Mouse (Mus musculus) right cerebral cortex, adult 18-20 months (tissue): ENCODE measurements at regions not wholly inside any gene's neighbourhood (a gene's known extent, or its start where the extent isn't known, plus 50 kb on each side); places are given as distances from the start of the nearest gene placed in this dataset.

ENCODE experiments used
- DNase-seq: peaks from one replicate; pipeline ENCODE4 v3.0.0; 2022; ENCODE audit warnings: mixed read lengths

- DNase-seq, result no peak
Observed at GRCm38 (mm10) chr13:90371415-90372150, 282.2 kb upstream of the Xrcc4 start.

- DNase-seq, result no peak
Observed at GRCm38 (mm10) chr13:90370746-90371414, 281.5 kb upstream of the Xrcc4 start.

GRCm38 (mm10) chr13:90364518-90365027 is 275.2 kb upstream of the Xrcc4 start:
- DNase-seq, result no peak

GRCm38 (mm10) chr13:90359861-90360601 is 270.6 kb upstream of the Xrcc4 start:
- DNase-seq, result no peak

- DNase-seq, result no peak
Observed at GRCm38 (mm10) chr13:90358149-90358548, 268.7 kb upstream of the Xrcc4 start.

GRCm38 (mm10) chr13:90355602-90356001 is 266.2 kb upstream of the Xrcc4 start:
- DNase-seq, result no peak

- DNase-seq, result no peak
Observed at GRCm38 (mm10) chr13:90342823-90343222, 253.4 kb upstream of the Xrcc4 start.

GRCm38 (mm10) chr13:90341597-90342212 is 252.3 kb upstream of the Xrcc4 start:
- no peak for DNase-seq

GRCm38 (mm10) chr13:90340647-90341160 is 251.3 kb upstream of the Xrcc4 start:
- DNase-seq, result no peak

- no peak for DNase-seq
Observed at GRCm38 (mm10) chr13:90337591-90337990, 248.2 kb upstream of the Xrcc4 start.

- DNase-seq, result no peak
Observed at GRCm38 (mm10) chr13:90335741-90336037, 246.3 kb upstream of the Xrcc4 start.

- DNase-seq, result no peak
Observed at GRCm38 (mm10) chr13:90334934-90335740, 245.7 kb upstream of the Xrcc4 start.

- DNase-seq, result no peak
Observed at GRCm38 (mm10) chr13:90334286-90334685, 244.9 kb upstream of the Xrcc4 start.

GRCm38 (mm10) chr13:90325226-90325625 is 235.8 kb upstream of the Xrcc4 start:
- DNase-seq, result peak; percentile 4

GRCm38 (mm10) chr13:90313209-90313978 is 224.0 kb upstream of the Xrcc4 start:
- no peak for DNase-seq

- DNase-seq, result no peak
Observed at GRCm38 (mm10) chr13:90310482-90310881, 221.1 kb upstream of the Xrcc4 start.

GRCm38 (mm10) chr13:90300481-90300880 is 211.1 kb upstream of the Xrcc4 start:
- DNase-seq, result no peak

- DNase-seq, result no peak
Observed at GRCm38 (mm10) chr13:90294648-90295007, 205.2 kb upstream of the Xrcc4 start.

GRCm38 (mm10) chr13:90293697-90294647 is 204.6 kb upstream of the Xrcc4 start:
- no peak for DNase-seq

- DNase-seq, result no peak
Observed at GRCm38 (mm10) chr13:90292905-90293304, 203.5 kb upstream of the Xrcc4 start.
